Mouse (Mus musculus) limb, embryonic 14.5 days (tissue): ENCODE results near the gene Olfr1390. TPM values are rescaled to one million over a fixed set of nuclear protein-coding genes. Genes with fewer than 3 reads are reported as not detected.
"Not testable (repeated sequence)": the region's sequence is repeated elsewhere in the genome, so short reads cannot be mapped to it uniquely, and the experiment has no call there.

Source experiments
- ATAC-seq: fragments of 200-750 bp; cut with Nextera tagmentation; 2 replicates; pipeline ENCODE4 v1.8.0; 2017; ENCODE audit warnings: low read depth, moderate number of reproducible peaks, moderate TSS enrichment; ENCODE audit not compliant: low FRiP score
- DNase-seq: peaks from one replicate; pipeline ENCODE4 v3.0.0-alpha.2; 2015; ENCODE audit warnings: low spot score
- H3K27ac ChIP-seq: fragments of 300-500 bp; sonication (generic); replicated peaks from 2 replicates; pipeline ENCODE4 v1.5.1; 2014; ENCODE audit warnings: low read depth, mild to moderate bottlenecking, low read length, moderate library complexity, mixed read lengths
- H3K27me3 ChIP-seq: fragments of 300-500 bp; sonication (generic); 2 replicates; pipeline ENCODE4 v1.6.1; 2014; ENCODE audit warnings: low read length, mixed read lengths; ENCODE audit not compliant: control insufficient read depth, insufficient read depth
- H3K36me3 ChIP-seq: fragments of 300-500 bp; sonication (generic); 2 replicates; pipeline ENCODE4 v1.6.1; 2014; ENCODE audit warnings: mild to moderate bottlenecking, low read length, moderate library complexity, mixed read lengths; ENCODE audit not compliant: control insufficient read depth, insufficient read depth
- H3K4me1 ChIP-seq: fragments of 300-500 bp; sonication (generic); 2 replicates; pipeline ENCODE4 v1.6.1; 2014; ENCODE audit warnings: antibody characterized with exemption, low read length, mixed read lengths; ENCODE audit not compliant: control insufficient read depth, insufficient read depth
- H3K4me2 ChIP-seq: fragments of 300-500 bp; sonication (generic); replicated peaks from 2 replicates; pipeline ENCODE4 v1.6.1; 2014; ENCODE audit warnings: low read depth, mild to moderate bottlenecking, low read length, moderate library complexity; ENCODE audit not compliant: severe bottlenecking
- H3K4me3 ChIP-seq: fragments of 300-500 bp; sonication (generic); replicated peaks from 2 replicates; pipeline ENCODE4 v1.5.1; 2014; ENCODE audit warnings: low read length
- H3K9ac ChIP-seq: fragments of 300-500 bp; sonication (generic); 2 replicates; pipeline ENCODE4 v1.6.1; 2014; ENCODE audit warnings: mild to moderate bottlenecking, low read depth, low read length, moderate library complexity; ENCODE audit not compliant: severe bottlenecking
- H3K9me3 ChIP-seq: fragments of 300-500 bp; sonication (generic); 2 replicates; pipeline ENCODE4 v1.6.1; 2016; ENCODE audit warnings: low read length; ENCODE audit not compliant: control insufficient read depth
- POLR2A ChIP-seq: fragments of 200-500 bp; IDR thresholded peaks from 2 replicates; pipeline ENCODE4 v1.8.0; 2012; ENCODE audit warnings: inconsistent platforms, mild to moderate bottlenecking, moderate library complexity, borderline replicate concordance; ENCODE audit not compliant: insufficient read depth, insufficient read length; ENCODE audit errors: extremely low read depth
- WGBS: fragments of 180-500 bp; shearing (Covaris S2); extraction: QIAGEN DNeasy Blood & Tissue Kit; methylation state at CpG from one replicate; pipeline ENCODE4 v1.1.7; 2014; 5-methylcytosine and 5-hydroxymethylcytosine counted together
- polyA plus RNA-seq, 2 experiments: library from polyadenylated mRNA; depleted of rRNA in 1 of 2; stranded (reverse) in 1 of 2; unstranded in 1 of 2; fragments of >200 nt; fragmentation: Nextera tagmentation in 1 of 2; extraction: Ambion mirVana in 1 of 2; gene quantifications; 2 replicates each; pipeline versions ENCODE4 v1.2.1 to v1.2.3; 2012 to 2014

The Olfr1390 gene
- polyA plus RNA-seq, 2 experiments: not detected

DNA sequence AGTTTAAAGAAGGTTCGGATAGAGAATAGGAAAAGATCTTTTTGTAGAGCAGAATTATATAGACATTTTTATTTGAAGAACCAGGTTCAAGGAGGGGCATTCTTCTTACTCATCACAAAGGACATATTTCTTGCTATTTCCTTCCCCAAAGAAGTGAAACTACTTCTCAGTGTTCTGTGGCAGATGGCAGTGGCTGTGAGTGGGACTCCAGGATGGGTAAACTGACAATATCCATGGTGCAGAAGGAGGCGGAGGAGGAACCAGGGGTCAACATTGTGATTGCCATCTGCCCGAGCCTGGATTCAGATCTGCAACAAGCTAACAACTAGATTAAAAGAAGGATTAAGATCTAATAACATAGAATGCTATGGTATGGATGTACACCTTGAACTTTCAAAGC lies 8.3 kb upstream of the Olfr1390 start:
- Histone ChIP-seq H3K4me2 (no peak overlapping the region), H3K9me3 (no peaks in the 10 kb centered on the region), H3K9ac (no peak overlapping the region), H3K36me3 (no peaks in the 10 kb centered on the region), H3K27ac (no peak overlapping the region), H3K27me3 (no peaks in the 10 kb centered on the region), H3K4me3 (no peak overlapping the region), H3K4me1 (no peaks in the 10 kb centered on the region)
- no peak for DNase-seq
- TF ChIP-seq POLR2A: no peak
- 82% methylated on average over 3 of the region's 3 CpGs for WGBS
- ATAC-seq: no peak

DNA sequence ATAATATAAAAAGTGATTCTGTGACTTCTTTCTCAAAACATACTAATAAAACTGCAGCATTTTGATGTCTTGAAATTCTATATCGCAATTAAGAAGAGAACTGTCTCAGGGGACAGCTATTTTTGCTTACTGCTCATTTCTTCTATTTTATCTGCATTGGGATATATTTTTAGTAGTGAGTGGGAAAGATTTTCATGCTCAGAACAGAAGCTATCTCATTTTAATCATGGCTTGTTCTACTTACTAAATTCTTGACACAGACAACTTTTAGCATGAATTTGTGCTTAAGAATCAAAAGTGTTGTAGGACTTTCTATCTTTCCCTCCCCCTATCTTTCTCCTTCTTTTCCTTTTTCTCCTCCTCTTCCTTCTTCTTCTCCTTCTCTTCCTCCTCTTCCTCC lies 5.3 kb upstream of the Olfr1390 start:
- H3K27me3 ChIP-seq: no peaks in the 10 kb centered on the region
- ATAC-seq: no peak
- WGBS: 64% methylated on average over 1 of the region's 1 CpGs

DNA sequence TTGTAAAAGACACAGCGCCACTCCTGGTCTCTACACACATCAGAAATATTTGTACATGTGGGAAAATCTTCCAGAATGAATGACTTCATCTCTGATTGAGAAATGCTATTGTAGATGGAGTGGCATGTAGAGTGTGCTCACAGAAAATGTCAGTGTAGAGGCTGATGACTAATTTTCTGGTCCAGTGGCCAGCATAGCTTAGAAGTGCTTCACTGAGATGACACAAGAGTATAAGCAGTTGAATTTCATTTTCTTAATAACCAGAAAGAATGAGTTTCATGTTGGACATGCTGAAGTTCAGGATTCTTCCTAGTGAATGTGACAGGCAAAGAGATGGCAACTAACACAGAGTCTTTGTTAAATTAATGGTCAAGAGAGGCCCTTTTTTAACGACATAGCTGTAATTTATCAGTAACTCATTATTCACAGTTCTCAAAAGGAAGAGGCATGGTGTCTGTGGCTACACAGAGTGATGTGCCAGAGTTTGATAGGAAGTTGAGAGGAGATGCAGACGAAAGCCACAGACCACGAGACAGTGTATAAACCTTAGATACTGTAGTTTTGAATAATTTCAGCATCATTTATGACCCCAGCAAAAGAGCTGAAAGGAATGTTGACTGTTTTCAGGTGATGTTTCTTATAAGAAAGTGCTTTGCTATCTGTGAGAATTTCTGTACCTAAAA lies 2.3 kb downstream of the Olfr1390 start:
- Histone ChIP-seq H3K36me3 (no peaks in the 10 kb centered on the region), H3K4me1 (no peaks in the 10 kb centered on the region), H3K9me3 (no peaks in the 10 kb centered on the region), H3K4me2 (no peak overlapping the region), H3K27me3 (no peaks in the 10 kb centered on the region), H3K4me3 (no peak overlapping the region), H3K9ac (no peak overlapping the region), H3K27ac (no peak overlapping the region)
- WGBS: 74% methylated on average over 4 of the region's 4 CpGs
- TF ChIP-seq POLR2A: no peak
- ATAC-seq (no peak), DNase-seq (no peak)

More for the DNA sequence above, 5.3 kb upstream of the Olfr1390 start:
- Histone ChIP-seq H3K9me3 (no peaks in the 10 kb centered on the region), H3K9ac (no peak overlapping the region), H3K4me3 (no peak overlapping the region), H3K4me1 (no peaks in the 10 kb centered on the region), H3K36me3 (no peaks in the 10 kb centered on the region), H3K4me2 (no peak overlapping the region), H3K27ac (no peak overlapping the region)
- no peak for TF ChIP-seq POLR2A
- DNase-seq: no peak

DNA sequence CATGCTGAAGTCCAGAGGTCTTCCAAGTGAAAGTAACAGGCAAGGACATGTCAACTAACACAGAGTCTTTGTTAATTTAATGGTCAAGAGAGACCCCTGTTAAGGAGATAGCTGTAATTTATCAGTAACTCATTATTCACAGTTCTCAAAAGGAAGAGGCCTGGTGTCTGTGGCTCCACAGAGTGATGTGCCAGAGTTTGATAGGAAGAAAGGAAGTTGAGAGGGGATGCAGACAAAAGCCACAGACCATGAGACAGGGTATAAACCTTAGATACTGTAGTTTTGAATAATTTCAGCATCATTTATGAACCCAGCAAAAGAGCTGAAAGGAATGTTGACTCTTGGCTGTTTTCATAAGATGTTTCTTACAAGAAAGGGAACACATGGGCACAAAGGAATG lies 48.1 kb downstream of the Olfr1390 start:
- Histone ChIP-seq H3K36me3 (no peaks in the 10 kb centered on the region), H3K4me1 (no peaks in the 10 kb centered on the region), H3K9ac (no peak overlapping the region), H3K27ac (no peak overlapping the region), H3K4me3 (no peak overlapping the region), H3K4me2 (no peak overlapping the region), H3K9me3 (no peaks in the 10 kb centered on the region), H3K27me3 (no peaks in the 10 kb centered on the region)
- DNase-seq (no peak), ATAC-seq (no peak)
- no peak for TF ChIP-seq POLR2A

DNA sequence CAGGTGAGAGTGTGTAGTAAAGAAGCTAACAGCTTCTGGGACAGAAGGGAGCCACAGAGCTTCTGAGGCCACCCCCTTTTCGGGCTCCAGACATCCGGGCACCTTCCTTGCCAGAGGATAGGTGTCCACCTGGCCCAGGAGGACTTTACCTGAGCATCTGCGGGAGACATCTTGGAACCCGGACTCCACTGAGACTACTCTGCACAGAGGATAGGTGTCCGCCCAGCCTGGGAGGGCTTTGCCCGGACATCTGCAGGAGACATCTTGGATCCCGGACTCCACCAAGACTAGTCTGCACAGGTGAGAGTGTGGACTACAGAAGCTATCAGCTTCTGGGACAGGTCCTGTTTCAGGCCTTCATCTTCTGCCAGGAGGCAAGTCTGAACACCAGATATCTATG lies 51.1 kb downstream of the Olfr1390 start:
- not testable (repeated sequence) for H3K27ac ChIP-seq, H3K4me3 ChIP-seq, H3K9me3 ChIP-seq, DNase-seq, H3K4me2 ChIP-seq, H3K27me3 ChIP-seq, H3K9ac ChIP-seq, H3K36me3 ChIP-seq, ATAC-seq, H3K4me1 ChIP-seq
- 84% methylated on average over 7 of the region's 7 CpGs for WGBS

Other genes starting within 250 kb of the Olfr1390 start
- 0.10 and 0.14 TPM in 2 replicates for gene Olfr1396, start 220.3 kb upstream of the Olfr1390 start, polyA plus RNA-seq (2012; rRNA removed)
- 0.11 TPM in 1 of 2 replicates, not detected in the other for gene Olfr1396, start 220.3 kb upstream of the Olfr1390 start, polyA plus RNA-seq (2014; fragmentation: Nextera tagmentation; extraction: Ambion mirVana)
- not detected in 2 replicates for gene Olfr1395, start 192.9 kb upstream of the Olfr1390 start, polyA plus RNA-seq (2012; rRNA removed)
- not detected in 2 replicates for gene Olfr1395, start 192.9 kb upstream of the Olfr1390 start, polyA plus RNA-seq (2014; fragmentation: Nextera tagmentation; extraction: Ambion mirVana)
- gene Olfr1394, start 180.8 kb upstream of the Olfr1390 start, polyA plus RNA-seq (2012; rRNA removed): not detected in 2 replicates
- gene Olfr1394, start 180.8 kb upstream of the Olfr1390 start, polyA plus RNA-seq (2014; fragmentation: Nextera tagmentation; extraction: Ambion mirVana): not detected in 2 replicates
- 2.0 and 2.2 TPM in 2 replicates for gene Btnl9, start 148.0 kb upstream of the Olfr1390 start, polyA plus RNA-seq (2012; rRNA removed)
- gene Btnl9, start 148.0 kb upstream of the Olfr1390 start, polyA plus RNA-seq (2014; fragmentation: Nextera tagmentation; extraction: Ambion mirVana): 0.58 and 1.7 TPM in 2 replicates
- 14.9 and 22.1 TPM in 2 replicates for gene Zfp62, start 131.9 kb upstream of the Olfr1390 start, polyA plus RNA-seq (2012; rRNA removed)
- gene Zfp62, start 131.9 kb upstream of the Olfr1390 start, polyA plus RNA-seq (2014; fragmentation: Nextera tagmentation; extraction: Ambion mirVana): 38.0 and 43.1 TPM in 2 replicates
- 83.7 and 117 TPM in 2 replicates for gene Mgat1, start 91.0 kb upstream of the Olfr1390 start, polyA plus RNA-seq (2012; rRNA removed)
- 64.7 and 68.0 TPM in 2 replicates for gene Mgat1, start 91.0 kb upstream of the Olfr1390 start, polyA plus RNA-seq (2014; fragmentation: Nextera tagmentation; extraction: Ambion mirVana)
- gene Olfr1393, start 56.9 kb upstream of the Olfr1390 start, polyA plus RNA-seq (2012; rRNA removed): 0.09 and 0.26 TPM in 2 replicates
- gene Olfr1393, start 56.9 kb upstream of the Olfr1390 start, polyA plus RNA-seq (2014; fragmentation: Nextera tagmentation; extraction: Ambion mirVana): not detected in 2 replicates
- gene Olfr1392, start 49.9 kb upstream of the Olfr1390 start, polyA plus RNA-seq (2012; rRNA removed): 0.15 and 0.18 TPM in 2 replicates
- gene Olfr1392, start 49.9 kb upstream of the Olfr1390 start, polyA plus RNA-seq (2014; fragmentation: Nextera tagmentation; extraction: Ambion mirVana): 0.06 TPM in 1 of 2 replicates, not detected in the other
- not detected in 2 replicates for gene Olfr10, start 30.4 kb upstream of the Olfr1390 start, polyA plus RNA-seq (2012; rRNA removed)
- gene Olfr10, start 30.4 kb upstream of the Olfr1390 start, polyA plus RNA-seq (2014; fragmentation: Nextera tagmentation; extraction: Ambion mirVana): not detected in 2 replicates
- not detected in 2 replicates for gene Olfr1391, start 12.4 kb upstream of the Olfr1390 start, polyA plus RNA-seq (2012; rRNA removed)
- gene Olfr1391, start 12.4 kb upstream of the Olfr1390 start, polyA plus RNA-seq (2014; fragmentation: Nextera tagmentation; extraction: Ambion mirVana): not detected in 2 replicates
- not detected in 2 replicates for gene Olfr1389, start 87.9 kb downstream of the Olfr1390 start, polyA plus RNA-seq (2012; rRNA removed)
- not detected in 2 replicates for gene Olfr1389, start 87.9 kb downstream of the Olfr1390 start, polyA plus RNA-seq (2014; fragmentation: Nextera tagmentation; extraction: Ambion mirVana)
- gene Olfr1388, start 101.4 kb downstream of the Olfr1390 start, polyA plus RNA-seq (2012; rRNA removed): 0.11 and 0.19 TPM in 2 replicates
- 0.06 and 0.15 TPM in 2 replicates for gene Olfr1388, start 101.4 kb downstream of the Olfr1390 start, polyA plus RNA-seq (2014; fragmentation: Nextera tagmentation; extraction: Ambion mirVana)
- gene Olfr1387, start 120.2 kb downstream of the Olfr1390 start, polyA plus RNA-seq (2012; rRNA removed): not detected in 2 replicates
- not detected in 2 replicates for gene Olfr1387, start 120.2 kb downstream of the Olfr1390 start, polyA plus RNA-seq (2014; fragmentation: Nextera tagmentation; extraction: Ambion mirVana)
- not detected in 2 replicates for gene Olfr1386, start 129.9 kb downstream of the Olfr1390 start, polyA plus RNA-seq (2012; rRNA removed)
- not detected in 2 replicates for gene Olfr1386, start 129.9 kb downstream of the Olfr1390 start, polyA plus RNA-seq (2014; fragmentation: Nextera tagmentation; extraction: Ambion mirVana)
- not detected in 2 replicates for gene Olfr1385, start 153.9 kb downstream of the Olfr1390 start, polyA plus RNA-seq (2012; rRNA removed)
- not detected in 2 replicates for gene Olfr1385, start 153.9 kb downstream of the Olfr1390 start, polyA plus RNA-seq (2014; fragmentation: Nextera tagmentation; extraction: Ambion mirVana)
- not detected in 2 replicates for gene Olfr1384, start 171.5 kb downstream of the Olfr1390 start, polyA plus RNA-seq (2012; rRNA removed)
- gene Olfr1384, start 171.5 kb downstream of the Olfr1390 start, polyA plus RNA-seq (2014; fragmentation: Nextera tagmentation; extraction: Ambion mirVana): not detected in 2 replicates
- not detected in 2 replicates for gene Olfr1383, start 184.5 kb downstream of the Olfr1390 start, polyA plus RNA-seq (2012; rRNA removed)
- gene Olfr1383, start 184.5 kb downstream of the Olfr1390 start, polyA plus RNA-seq (2014; fragmentation: Nextera tagmentation; extraction: Ambion mirVana): not detected in 2 replicates
- not detected in 2 replicates for gene Olfr1382, start 193.1 kb downstream of the Olfr1390 start, polyA plus RNA-seq (2012; rRNA removed)
- not detected in 2 replicates for gene Olfr1382, start 193.1 kb downstream of the Olfr1390 start, polyA plus RNA-seq (2014; fragmentation: Nextera tagmentation; extraction: Ambion mirVana)
- gene Olfr1381, start 208.3 kb downstream of the Olfr1390 start, polyA plus RNA-seq (2012; rRNA removed): not detected in 2 replicates
- gene Olfr1381, start 208.3 kb downstream of the Olfr1390 start, polyA plus RNA-seq (2014; fragmentation: Nextera tagmentation; extraction: Ambion mirVana): not detected in 2 replicates
- gene Olfr1380, start 221.7 kb downstream of the Olfr1390 start, polyA plus RNA-seq (2012; rRNA removed): not detected in 2 replicates
- not detected in 2 replicates for gene Olfr1380, start 221.7 kb downstream of the Olfr1390 start, polyA plus RNA-seq (2014; fragmentation: Nextera tagmentation; extraction: Ambion mirVana)